Mouse (Mus musculus): ENCODE measurements around the gene Gpr107. TPM values are rescaled to one million over a fixed set of nuclear protein-coding genes. Genes with fewer than 3 reads are reported as not detected.

Gpr107 gene
- total and polyA plus RNA-seq, 3 experiments = 16.4 to 18.3 TPM; not detected in 1

- H3K79me2 ChIP-seq (ENCODE audit: control insufficient read depth, insufficient read depth, low read length, poor library complexity) = no peaks in the 10 kb centered on the region
- no peak for DNase-seq (ENCODE audit: low read depth, low spot score)
- no peaks in the 10 kb centered on the region for H3K9me3 ChIP-seq (replicated peaks; ENCODE audit: insufficient read depth, low read length)
- H3K9ac ChIP-seq (ENCODE audit: control insufficient read depth, low read depth, low read length, poor library complexity, severe bottlenecking) = no peak overlapping the region
- H3K36me3 ChIP-seq (ENCODE audit: control insufficient read depth in 1 of 2, insufficient read depth in 2 of 2, low read length in 2 of 2) = no peaks in the 10 kb centered on the region
- no peak overlapping the region for H3K4me3 ChIP-seq (ENCODE audit: control insufficient read depth in 1 of 2, insufficient read depth in 1 of 2, low read depth in 2 of 2, low read length in 2 of 2)
- no peak for TF ChIP-seq ELF1 (IDR thresholded peaks at IDR 0.05; ENCODE audit: low read depth, low read length)
- no peak for TF ChIP-seq ZNF384 (IDR thresholded peaks at IDR 0.05; ENCODE audit: low read depth, low read length)
- TF ChIP-seq SIN3A (IDR thresholded peaks at IDR 0.05; ENCODE audit: low read length) = no peak
- no peak for TF ChIP-seq NELFE (IDR thresholded peaks at IDR 0.05; ENCODE audit: low read depth, low read length)
- TF ChIP-seq RCOR1 (IDR thresholded peaks at IDR 0.05; ENCODE audit: low read depth, low read length) = no peak
- TF ChIP-seq SMC3 (IDR thresholded peaks at IDR 0.05; ENCODE audit: low read depth, low read length) = no peak
- TF ChIP-seq CTCF (IDR thresholded peaks at IDR 0.05 in 2 of 3, conservative IDR thresholded peaks at IDR 0.05 in 1 of 3; ENCODE audit: control insufficient read depth in 1 of 3, insufficient read depth in 1 of 3, low read depth in 2 of 3, low read length in 3 of 3, poor library complexity in 1 of 3, severe bottlenecking in 1 of 3) = no peak
- no peak for TF ChIP-seq MAFK (IDR thresholded peaks at IDR 0.05; ENCODE audit: borderline replicate concordance, low read depth, low read length)
- no peak for TF ChIP-seq CHD2 (IDR thresholded peaks at IDR 0.05; ENCODE audit: low read length)
- no peak for TF ChIP-seq POLR2A (IDR thresholded peaks at IDR 0.05; ENCODE audit: control insufficient read depth in 1 of 2, insufficient read depth in 1 of 2, low read depth in 1 of 2, low read length in 2 of 2, poor library complexity in 1 of 2)
- no peak for TF ChIP-seq KAT2A (conservative IDR thresholded peaks at IDR 0.05; ENCODE audit: low read depth, low read length)
- no peak for TF ChIP-seq TAL1 (IDR thresholded peaks at IDR 0.05; ENCODE audit: low read length)
- no peak for TF ChIP-seq USF2 (IDR thresholded peaks at IDR 0.05; ENCODE audit: borderline replicate concordance in 1 of 2, insufficient read depth in 1 of 2, low read depth in 1 of 2, low read length in 2 of 2)
- no peak for TF ChIP-seq USF1 (IDR thresholded peaks at IDR 0.05; ENCODE audit: low read depth, low read length)
- TF ChIP-seq UBTF (IDR thresholded peaks at IDR 0.05; ENCODE audit: borderline replicate concordance, insufficient read depth, low read depth, low read length) = no peak
- TF ChIP-seq ZMIZ1 (IDR thresholded peaks at IDR 0.05; ENCODE audit: low read depth, low read length) = no peak
- no peak for TF ChIP-seq MYC (IDR thresholded peaks at IDR 0.05; ENCODE audit: low read depth, low read length)
- no peak for TF ChIP-seq RAD21 (IDR thresholded peaks at IDR 0.05; ENCODE audit: low read depth, low read length)
- no peak for TF ChIP-seq TCF12 (IDR thresholded peaks at IDR 0.05; ENCODE audit: low read depth, low read length)
- no peaks in the 10 kb centered on the region for H3K27me3 ChIP-seq (ENCODE audit: control insufficient read depth in 1 of 2, insufficient read depth in 2 of 2, low read length in 2 of 2)
- H3K4me1 ChIP-seq (ENCODE audit: control insufficient read depth in 1 of 2, insufficient read depth in 2 of 2, low read length in 2 of 2) = no peaks in the 10 kb centered on the region
- H3K27ac ChIP-seq (ENCODE audit: control insufficient read depth, low read depth, low read length) = no peak overlapping the region
These were observed 37.5 kb downstream of the Gpr107 start for GRCm38 (mm10) chr2:31189654-31190053.

GRCm38 (mm10) chr2:31191765-31192164 lies 39.6 kb downstream of the Gpr107 start:
- H3K9me3 ChIP-seq (replicated peaks; ENCODE audit: insufficient read depth, low read length) = no peaks in the 10 kb centered on the region

More at GRCm38 (mm10) chr2:31191765-31192164, 39.6 kb downstream of the Gpr107 start:
- no peaks in the 10 kb centered on the region for H3K4me1 ChIP-seq (ENCODE audit: control insufficient read depth in 1 of 2, insufficient read depth in 2 of 2, low read length in 2 of 2)
- H3K9ac ChIP-seq (ENCODE audit: control insufficient read depth, low read depth, low read length, poor library complexity, severe bottlenecking) = no peak overlapping the region
- no peak for DNase-seq (ENCODE audit: low read depth, low spot score)
- no peaks in the 10 kb centered on the region for H3K36me3 ChIP-seq (ENCODE audit: control insufficient read depth in 1 of 2, insufficient read depth in 2 of 2, low read length in 2 of 2)
- no peak overlapping the region for H3K4me3 ChIP-seq (ENCODE audit: control insufficient read depth in 1 of 2, insufficient read depth in 1 of 2, low read depth in 2 of 2, low read length in 2 of 2)
- no peak overlapping the region for H3K27ac ChIP-seq (ENCODE audit: control insufficient read depth, low read depth, low read length)
- no peaks in the 10 kb centered on the region for H3K27me3 ChIP-seq (ENCODE audit: control insufficient read depth in 1 of 2, insufficient read depth in 2 of 2, low read length in 2 of 2)
- TF ChIP-seq JUND (IDR thresholded peaks at IDR 0.05; ENCODE audit: low read depth, low read length) (no peak), TBP (IDR thresholded peaks at IDR 0.05; ENCODE audit: low read depth, low read length) (no peak), MXI1 (IDR thresholded peaks at IDR 0.05; ENCODE audit: low read depth, low read length) (no peak), NELFE (IDR thresholded peaks at IDR 0.05; ENCODE audit: low read depth, low read length) (no peak), ZMIZ1 (IDR thresholded peaks at IDR 0.05; ENCODE audit: low read depth, low read length) (no peak)
- no peaks in the 10 kb centered on the region for H3K79me2 ChIP-seq (ENCODE audit: control insufficient read depth, insufficient read depth, low read length, poor library complexity)
